Mouse (Mus musculus) layer of hippocampus, adult 9-11 months (tissue): ENCODE measurements around the gene Daam2.

Source experiments
- DNase-seq: peaks from one replicate; pipeline ENCODE4 v3.0.0; 2022

Daam2 gene

DNA sequence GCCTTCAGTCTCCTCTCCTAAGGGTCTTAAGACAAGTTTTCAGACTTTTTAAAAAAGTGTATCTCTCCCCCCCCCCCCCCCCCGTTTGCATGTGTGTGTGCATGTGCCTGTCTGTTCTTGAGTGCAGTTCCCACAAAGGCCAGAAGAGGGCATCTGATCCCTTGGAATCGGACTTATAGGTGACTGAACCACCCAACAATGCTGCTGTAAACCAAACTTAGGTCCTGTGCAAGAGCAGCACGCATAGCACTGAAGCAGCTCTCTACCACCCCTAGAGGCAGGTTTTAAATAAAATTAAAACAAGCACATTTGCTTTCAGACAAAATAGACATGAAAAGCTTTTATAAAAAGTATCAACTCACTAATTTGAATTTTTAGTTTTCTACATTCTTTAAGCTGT, 33.9 kb downstream of the Daam2 start:
- DNase-seq, result peak; percentile 19

DNA sequence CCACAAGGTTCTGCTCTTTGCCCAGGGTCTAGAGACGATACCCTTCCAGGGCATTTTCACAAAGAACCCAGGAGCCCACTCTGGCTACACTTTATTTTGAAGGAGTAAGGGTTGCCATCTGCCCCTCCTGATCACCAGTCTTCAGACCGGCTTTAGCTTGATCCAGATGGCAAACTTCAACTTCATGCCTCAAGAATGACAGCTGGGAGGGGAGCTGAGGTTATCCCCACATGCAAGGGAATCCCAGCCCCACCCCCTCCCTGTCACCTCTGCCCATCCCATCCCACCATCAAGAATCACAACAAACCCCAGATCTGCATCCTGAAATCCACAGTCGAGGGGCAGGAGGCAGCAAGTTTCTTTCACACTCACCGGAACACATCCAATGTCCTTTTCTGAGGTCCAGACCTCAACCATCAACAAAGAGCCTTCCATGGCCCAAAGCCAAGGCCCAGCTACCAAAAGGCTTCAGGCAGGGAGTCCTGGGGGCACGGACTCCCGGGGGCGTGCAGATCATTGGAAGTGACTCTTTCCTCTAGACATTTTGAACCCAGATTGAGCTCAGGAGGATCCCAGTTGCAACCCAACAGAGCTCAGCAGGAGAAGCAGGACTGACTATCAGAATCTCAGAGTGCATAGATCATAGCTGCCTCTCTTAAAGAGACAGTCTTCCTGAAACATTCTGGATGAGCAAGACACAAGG, 35.5 kb downstream of the Daam2 start:
- DNase-seq, result no peak

DNA sequence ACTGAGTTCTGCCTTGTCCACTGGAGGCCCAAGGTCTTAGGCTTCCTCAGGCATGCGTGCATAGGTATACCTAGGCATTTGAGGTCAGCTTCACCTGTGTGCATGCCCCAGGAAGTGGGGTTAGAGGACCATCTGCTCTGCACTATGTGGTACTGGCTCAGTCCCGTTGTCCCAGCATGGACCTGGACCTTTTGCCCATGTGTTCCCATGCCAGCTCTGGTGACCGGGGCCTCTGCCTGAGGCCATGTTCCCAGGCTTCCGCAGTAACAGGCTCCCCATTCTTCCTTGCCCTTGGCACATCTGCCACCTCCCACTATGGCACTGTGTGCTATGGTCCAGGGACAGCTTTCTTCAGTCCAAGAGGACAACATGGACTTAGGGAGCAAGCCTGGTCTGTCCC, 36.1 kb downstream of the Daam2 start:
- DNase-seq, result peak; percentile 45

DNA sequence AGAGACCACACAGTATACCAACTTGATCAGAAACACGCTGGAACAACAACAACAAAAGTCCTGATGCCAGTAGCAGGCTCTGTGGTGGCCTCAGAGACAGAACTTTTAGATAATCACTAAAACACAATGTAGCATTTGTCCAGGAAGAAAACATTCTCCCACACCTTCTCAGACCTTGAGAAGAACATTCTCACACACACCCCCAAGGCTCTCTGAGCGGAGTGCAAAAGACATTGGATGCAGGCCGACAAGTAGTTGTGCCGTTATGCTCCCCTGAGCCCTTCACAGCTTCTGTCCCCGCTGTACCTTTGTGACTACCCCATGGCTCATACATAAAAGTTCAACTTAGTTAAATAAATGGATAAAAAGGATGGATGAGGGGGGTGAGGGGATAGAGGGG, 37.6 kb downstream of the Daam2 start:
- DNase-seq, result no peak

DNA sequence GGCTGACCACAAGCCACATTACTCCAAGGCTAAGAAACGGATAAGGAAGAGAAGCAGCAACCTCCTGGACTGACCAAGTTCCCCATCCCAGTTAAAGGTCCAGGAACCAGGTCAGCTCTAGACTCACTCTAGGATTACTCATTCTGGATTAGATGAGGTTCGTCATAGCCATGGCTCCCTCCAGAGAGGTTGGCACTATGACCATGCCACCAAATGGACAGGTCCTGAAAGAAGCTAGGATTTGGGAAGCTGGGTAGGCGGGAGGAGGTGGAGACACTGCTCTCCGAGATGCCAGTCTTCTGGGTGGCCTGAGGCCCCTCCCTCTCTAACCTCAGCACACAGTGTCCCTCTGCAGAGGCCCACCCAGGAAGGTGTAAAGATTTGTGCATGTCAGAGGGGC, 38.2 kb downstream of the Daam2 start:
- no peak for DNase-seq

DNA sequence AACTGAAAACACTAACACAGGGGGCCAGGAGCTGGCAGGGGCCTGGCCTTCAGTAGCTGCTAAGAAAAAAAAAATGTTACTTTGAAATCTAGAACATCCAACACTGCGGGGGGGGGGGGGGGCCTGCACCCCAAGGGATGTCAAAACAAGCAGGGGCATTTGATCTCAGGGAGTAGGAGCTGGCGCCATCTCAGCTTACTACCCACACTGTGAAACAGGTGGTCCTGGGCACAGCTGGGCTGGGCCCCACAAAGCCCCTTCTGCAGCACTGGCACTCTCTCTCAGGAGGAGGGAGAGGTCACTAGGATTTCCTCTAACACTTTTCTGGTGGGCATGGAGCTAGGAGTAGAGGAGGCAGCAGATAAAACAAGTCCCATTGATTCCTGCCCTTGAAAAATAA, 39.6 kb downstream of the Daam2 start:
- DNase-seq, result no peak

DNA sequence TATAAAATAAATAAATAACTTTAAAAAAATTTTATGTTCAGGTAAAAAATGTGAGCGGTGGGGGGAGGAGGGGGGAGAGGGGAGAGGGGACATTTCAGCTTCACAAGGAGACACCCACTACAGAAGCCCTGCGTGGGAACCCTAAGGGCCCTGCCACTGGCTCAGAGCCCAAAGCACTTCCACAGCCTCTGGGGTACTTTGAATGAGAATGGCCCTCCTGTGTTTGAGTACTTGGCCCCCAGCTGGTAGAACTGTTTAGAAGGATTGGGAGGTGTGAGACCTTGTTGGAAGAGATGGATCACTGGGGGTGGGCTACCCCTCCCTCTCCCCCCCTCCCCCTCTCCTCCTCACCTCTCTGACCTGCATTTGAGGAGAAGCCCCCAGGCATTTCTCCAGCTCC, 41.7 kb downstream of the Daam2 start:
- no peak for DNase-seq

DNA sequence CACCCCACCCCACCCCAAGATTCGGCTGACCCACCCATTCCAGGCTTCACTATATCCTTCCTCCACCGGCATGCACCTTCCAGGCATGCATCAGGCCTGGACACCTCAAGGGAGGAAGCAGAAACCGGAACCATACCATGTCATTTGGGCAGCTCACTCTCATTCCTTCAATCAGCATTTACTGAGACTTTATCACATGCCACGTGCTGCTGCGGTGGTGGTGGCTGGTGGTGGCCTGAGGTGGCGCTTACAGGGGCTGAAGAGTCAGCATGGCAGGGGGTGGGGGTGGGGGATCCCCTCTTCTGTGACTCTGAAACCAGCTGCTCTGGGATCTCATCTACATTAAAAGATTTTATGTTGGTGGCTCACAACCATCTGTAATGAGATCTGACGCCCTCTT, 42.1 kb downstream of the Daam2 start:
- DNase-seq, result no peak

DNA sequence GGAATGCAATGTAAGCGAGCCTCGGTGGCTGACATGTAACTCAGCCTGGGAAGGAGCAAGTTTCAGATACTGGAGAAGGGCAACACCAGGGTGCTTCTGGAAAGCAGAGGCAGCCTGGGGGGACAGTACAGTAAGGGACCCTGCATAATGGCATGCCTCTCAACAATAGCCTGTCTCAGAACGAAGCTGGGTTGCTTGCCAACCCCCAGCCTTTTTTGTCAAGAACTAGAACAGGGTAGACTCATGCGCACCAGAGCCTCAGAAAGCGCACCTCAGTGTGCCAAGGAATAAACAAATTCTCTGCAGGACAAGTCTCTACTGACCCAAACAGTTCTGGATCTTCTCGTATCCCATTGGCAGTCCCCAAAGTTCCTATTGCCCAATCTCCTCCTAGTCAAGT, 43.5 kb downstream of the Daam2 start:
- DNase-seq, result peak; percentile 26

DNA sequence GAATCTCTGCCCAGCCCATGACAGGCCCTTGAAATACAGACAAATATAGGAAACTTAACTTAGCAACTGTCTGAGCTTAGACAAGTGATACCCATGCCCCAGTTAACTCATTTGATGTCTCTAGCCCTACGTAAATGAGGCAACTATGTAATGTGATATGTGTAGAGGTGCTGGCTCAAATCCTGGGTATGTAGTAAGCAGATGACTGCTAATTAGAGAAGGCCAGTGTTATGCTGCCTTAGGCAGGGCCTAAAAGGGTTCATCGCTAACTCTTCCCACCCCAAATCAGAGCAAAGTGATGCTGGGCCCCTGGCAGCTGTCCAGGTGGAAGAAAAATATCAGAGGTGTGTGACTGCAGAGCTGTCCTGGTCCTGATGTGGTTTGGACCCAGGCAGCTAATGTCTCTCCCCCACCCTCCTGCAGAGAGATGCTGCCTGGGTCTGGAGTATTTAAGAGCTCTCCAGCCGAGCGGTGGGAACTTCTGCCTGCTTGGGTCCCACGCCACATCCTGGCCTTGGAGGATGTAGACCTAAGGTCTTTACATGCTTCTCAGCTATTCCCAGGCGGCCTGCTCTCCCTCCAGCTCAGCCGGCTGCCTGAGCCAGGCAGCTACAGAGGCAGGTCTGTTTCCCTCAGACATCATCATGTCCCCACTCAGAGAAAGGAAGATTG, 44.4 kb downstream of the Daam2 start:
- DNase-seq, result no peak

DNA sequence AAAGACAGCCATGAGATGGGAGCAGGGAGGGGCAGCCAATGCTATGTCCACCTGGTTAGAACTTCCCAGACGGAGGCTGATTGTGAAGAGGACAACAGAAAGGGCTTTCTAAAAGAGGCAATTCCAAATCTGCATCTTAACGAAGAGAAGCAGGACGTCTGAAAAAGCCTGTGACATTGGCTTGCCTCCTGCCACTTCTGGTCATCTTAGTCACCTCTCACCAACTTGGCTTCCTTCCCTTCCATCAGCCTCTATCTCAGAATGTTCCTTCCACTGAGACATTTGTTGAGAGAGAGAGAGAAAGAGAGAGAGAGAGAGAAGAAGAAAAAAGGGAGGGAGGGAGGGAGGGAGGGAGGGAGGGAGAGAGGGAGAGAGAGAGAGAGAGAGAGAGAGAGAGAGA, 47.1 kb downstream of the Daam2 start:
- DNase-seq, result no peak

DNA sequence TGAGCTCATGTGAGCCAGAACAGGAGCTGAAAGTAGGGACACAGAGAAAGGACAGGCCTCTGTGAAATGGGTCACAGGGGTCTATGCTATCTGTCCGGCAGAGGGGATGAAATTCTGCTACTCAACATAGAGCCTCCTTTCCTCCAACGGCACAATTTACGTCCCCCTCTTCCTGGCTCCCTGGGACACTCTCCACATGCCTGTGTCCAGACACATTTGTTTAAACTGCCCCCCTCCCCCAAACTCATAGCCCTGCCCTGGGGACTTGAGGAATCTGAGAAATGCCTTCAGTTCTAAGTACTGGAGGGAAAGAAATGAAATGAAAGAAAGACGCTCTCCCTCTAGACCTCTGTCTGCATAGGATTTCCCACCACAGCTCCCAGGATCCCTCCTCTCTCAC, 48.5 kb downstream of the Daam2 start:
- no peak for DNase-seq

DNA sequence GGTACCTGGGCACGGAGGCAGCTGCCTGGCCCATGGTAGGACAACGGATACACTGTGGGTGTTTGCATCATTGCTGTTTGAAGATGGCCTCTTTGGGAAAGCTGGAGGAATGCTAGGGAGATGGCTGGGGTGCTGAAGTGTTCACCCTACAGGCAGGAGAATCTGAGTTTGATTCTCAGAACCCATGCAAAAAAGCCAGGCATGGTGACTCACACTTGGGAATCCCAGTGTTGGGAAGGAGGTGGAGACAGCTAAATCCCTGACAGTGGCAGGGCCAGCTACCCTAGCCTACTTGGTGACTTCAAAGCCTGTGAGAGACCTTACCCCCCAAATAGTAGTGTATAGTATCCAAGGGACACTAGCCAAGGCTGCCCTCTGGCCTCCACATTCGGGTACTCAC, 49.0 kb downstream of the Daam2 start:
- DNase-seq, result no peak

DNA sequence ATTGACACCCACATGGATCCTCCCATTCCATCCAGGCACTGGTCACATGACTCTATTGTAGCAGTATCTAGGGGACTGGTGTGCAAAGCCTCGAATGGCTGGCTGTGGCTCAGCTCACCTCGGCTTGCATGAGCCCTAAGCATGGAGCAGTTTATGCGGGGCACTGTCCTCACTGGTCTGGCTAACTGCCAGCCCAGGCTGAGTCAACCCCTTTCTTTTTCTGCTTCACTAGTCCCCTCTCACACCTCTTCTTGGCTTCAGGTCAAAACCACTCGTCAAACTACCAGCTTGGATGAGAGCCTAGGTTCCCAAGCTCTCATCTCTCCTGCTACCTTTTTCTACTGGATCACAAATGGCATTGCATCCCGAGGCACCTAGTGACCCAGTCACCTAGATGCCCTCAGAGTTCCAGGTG, 51.5 kb downstream of the Daam2 start:
- no peak for DNase-seq

DNA sequence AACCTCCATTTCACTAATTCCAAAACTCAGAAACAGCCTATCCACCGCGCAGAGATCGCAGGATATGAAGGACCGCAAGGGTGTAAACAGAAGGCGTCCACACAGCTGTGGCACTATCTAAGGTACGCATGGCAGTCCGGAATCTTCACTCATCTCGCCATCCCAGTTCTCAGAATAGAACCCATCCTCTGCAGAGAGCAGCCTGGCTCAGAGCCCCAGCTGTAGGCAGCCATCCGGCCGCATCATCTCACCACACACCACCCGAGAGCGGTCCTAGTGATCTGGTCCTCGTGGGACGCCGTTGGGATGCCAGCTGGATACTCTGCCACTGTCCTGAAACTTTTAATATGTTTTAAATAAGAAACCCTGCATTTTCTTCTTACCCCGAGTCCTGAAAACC, 54.7 kb downstream of the Daam2 start:
- no peak for DNase-seq

DNA sequence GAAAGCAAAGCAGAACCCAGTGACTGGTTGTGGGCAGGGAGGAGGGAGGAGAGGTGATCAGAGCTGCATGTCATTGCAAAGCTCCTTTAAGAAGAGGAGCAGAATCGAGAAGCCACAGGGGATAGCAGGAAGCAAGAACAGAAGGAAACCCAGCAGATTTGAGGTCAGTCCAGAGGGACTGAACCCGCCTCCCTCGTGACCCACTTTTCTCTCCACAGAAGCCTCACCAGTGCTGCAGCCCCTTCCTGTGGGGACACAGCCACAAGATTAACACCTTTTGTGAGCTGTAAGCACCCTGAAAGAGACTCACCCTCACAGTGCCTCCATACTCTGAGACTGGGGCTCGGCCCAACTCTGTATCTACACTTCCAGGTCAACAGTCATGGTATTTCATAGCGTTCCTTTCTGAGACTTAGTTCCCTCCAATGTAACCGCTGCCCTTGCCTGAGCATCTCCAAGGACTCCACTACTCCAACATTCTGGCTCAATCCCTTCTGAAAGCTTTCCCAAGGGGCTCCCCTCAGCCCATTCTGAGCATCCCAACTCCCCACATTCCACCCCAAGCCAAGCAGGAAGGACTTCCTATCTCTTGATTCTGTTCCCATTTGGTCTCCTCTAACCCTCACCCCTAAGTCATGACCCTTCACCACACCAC, 60.8 kb downstream of the Daam2 start:
- no peak for DNase-seq

DNA sequence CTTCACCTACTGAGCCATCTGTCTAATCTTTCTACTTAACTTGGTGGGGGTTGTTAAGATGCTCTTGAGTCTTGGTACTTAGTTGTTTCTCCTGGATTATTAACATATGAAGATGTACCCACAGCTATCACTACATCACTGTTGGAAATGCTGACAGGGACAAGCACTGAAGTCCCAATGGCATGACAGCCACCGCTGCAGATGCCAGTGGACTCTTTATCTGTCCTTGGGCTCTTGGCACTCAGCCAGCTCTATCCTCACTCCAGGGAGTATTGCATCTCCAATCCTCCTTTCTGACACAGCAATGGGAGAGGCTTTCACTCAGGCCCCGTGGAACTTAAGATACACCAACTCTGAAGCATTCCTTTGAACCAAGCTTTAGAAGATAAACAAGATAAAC, 63.9 kb downstream of the Daam2 start:
- DNase-seq, result no peak

DNA sequence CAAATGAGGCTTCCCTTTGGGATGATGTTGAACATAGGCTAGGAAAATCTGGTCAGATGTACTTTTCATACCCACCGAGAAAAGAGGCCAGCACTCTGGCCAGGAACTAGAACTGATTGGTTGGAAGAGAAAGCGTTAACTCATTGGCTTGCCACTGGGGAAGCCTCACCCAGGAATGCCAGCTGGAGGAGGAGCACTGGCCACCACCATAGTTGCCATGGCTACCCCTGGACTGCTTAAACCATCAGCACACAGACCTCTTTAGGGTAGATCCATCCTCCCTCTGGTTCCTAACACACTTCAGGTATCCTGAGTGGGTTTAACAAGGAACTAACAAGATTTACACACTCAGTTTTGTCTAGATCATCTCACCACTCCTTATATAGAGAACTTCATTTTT, 64.5 kb downstream of the Daam2 start:
- DNase-seq, result no peak

DNA sequence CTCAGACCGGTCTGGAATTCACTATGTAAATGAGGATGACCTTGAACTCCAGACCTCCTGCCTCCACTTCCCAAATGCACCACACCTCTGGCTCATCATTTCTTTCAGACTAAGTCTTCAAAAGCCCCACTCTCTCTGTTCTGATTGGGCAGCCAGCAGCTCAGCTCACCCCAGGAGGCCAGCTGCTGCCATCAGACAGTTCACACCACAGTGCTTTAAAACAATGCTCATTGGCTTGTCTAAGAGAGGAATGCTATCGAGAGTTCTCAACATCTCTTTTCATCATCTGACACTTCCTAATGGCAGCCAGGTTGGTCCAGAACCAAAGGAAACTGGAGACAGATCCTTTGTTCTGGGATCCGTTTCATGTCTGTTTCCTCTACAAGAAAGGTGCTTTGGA, 66.0 kb downstream of the Daam2 start:
- DNase-seq, result no peak

DNA sequence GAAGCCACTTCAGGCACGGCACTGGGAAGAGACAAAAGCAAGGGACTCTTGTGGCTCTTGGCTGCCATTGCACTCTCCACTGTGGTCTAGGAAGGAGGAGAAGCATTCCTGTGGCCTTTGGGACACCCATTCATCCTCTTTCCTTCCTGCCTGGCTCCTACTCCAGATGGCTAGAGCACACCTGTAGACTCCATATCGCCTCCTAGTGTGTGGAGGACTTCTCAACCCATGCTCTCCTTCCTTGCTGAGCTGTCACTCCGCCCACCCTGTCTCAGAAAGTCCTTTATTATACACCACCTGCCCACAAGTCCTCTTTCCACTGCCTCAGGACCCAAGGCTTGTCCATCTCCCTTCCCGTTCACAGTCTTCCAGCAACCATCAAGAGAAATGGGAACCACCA, 70.9 kb downstream of the Daam2 start:
- DNase-seq, result no peak

DNA sequence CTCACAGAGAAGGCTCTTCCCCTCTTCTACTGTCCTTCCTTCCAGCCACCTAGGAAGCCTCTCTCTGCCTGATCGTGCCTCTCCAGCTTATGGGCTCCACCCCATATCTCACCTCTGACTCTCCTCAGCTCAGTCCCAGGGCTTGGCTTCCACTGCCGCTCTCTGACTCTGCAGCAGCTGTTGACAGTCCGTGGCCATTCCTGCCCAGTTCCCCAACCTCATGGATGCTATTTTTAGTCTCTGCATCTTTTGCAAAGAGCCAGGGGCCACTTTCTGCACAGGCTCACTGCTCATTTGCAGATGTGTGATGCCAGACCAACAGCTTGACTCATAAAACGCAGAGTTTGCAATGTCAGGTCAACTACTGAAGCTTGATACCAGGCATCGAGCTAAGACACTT, 75.0 kb downstream of the Daam2 start:
- DNase-seq, result no peak

DNA sequence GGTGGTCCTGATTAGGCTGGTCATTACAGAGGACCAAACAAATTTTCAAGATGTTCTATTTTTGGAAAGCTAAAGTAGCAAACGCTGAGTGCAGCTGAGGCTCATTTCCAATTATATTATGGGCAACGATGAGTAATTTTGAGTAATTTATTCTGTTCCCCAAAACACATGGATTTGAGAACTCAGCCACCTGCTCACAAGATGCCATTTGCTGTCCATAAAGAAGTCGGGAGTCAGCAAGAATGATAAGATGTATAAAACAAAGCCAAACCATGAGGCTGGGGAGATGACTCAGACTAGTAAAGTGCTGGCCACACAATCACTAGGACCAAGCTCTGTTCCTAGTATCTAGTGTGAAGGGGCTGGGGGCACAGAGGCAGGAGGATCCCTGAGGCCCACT, 79.7 kb downstream of the Daam2 start:
- peak; percentile 55 for DNase-seq

DNA sequence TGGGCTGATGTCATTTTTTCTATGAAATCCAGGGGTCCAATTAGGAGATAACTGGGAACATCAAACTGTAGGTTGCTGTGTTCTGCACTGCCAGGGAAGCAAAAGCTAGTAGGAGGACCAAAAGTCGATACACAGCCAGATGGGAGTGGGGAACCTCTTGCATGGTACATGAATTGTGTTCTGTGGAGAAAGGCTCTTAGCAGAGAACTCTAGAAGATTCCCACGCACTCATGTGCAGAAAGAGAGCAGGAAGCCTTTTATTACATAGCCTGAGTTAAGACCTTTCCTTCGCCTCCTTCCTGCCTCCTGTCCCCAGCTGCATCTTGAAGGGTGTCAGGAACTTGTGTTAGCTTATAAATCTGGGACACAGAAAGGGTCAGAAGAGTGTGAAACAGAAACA, 82.3 kb downstream of the Daam2 start:
- peak; percentile 73 for DNase-seq

DNA sequence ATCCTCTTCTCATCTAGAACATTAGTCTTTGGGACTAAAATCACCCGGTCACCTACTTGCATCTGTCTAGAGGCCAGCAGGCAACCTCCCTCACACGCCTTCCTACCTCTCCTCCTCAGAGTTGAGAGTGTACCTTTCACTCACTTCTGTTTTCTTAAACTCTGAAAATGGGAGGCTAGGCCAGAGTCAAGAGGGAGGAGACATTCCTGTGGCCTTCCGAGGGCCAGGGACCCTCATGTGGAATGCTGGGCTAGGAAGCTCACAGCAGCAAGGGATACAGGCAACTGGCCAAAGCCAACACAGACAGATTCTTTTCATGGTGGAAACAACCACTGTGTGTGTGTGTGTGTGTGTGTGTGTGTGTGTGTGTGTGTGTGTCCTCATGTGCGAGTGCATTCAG, 86.8 kb downstream of the Daam2 start:
- no peak for DNase-seq

DNA sequence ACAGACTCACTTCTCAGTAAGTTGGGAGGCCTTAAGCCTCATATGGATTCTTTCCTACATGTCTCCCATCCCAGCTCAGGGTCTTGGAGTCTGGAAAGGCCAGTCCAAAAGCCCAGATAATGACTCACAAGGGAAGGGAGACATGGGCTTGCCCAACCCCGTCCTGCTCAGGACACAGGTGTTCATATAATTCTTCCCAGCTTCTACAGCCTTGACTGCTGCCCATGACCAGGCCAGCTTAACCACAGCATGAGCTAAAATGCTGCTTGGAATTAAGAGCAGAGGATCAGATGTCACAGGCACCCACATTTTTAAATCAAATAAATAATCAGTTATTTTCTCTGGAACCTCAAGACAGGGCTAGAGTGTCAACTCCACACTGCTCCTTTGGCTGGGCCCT, 89.0 kb downstream of the Daam2 start:
- no peak for DNase-seq
